Mouse (Mus musculus) embryonic facial prominence, embryonic 12.5 days (tissue): ENCODE results near the gene Lim2. TPM values are rescaled to one million over a fixed set of nuclear protein-coding genes. Genes with fewer than 3 reads are reported as not detected.
A peak's percentile ranks its signal among the peaks of the same experiment; 100 is the strongest.

Experiments
- ATAC-seq: fragments of 200-750 bp; cut with Nextera tagmentation; 2 replicates; pipeline ENCODE4 v1.8.0; 2017; ENCODE audit not compliant: insufficient number of reproducible peaks, insufficient read depth, low FRiP score, low TSS enrichment
- H3K27ac ChIP-seq: fragments of 300-500 bp; sonication (generic); 2 replicates; pipeline ENCODE4 v1.5.1; 2016; ENCODE audit warnings: mild to moderate bottlenecking
- H3K27me3 ChIP-seq: fragments of 300-500 bp; sonication (generic); 2 replicates; pipeline ENCODE4 v1.6.1; 2016; ENCODE audit warnings: mild to moderate bottlenecking, moderate library complexity
- H3K36me3 ChIP-seq: fragments of 300-500 bp; sonication (generic); 2 replicates; pipeline ENCODE4 v1.6.1; 2016; ENCODE audit warnings: mild to moderate bottlenecking
- H3K4me1 ChIP-seq: fragments of 300-500 bp; sonication (generic); 2 replicates; pipeline ENCODE4 v1.6.1; 2016
- H3K4me2 ChIP-seq: fragments of 300-500 bp; sonication (generic); replicated peaks from 2 replicates; pipeline ENCODE4 v1.6.1; 2016; ENCODE audit warnings: mild to moderate bottlenecking, moderate library complexity
- H3K4me3 ChIP-seq: fragments of 300-500 bp; sonication (generic); 2 replicates; pipeline ENCODE4 v1.5.1; 2016; ENCODE audit warnings: mild to moderate bottlenecking
- H3K9ac ChIP-seq: fragments of 300-500 bp; sonication (generic); 2 replicates; pipeline ENCODE4 v1.6.1; 2016; ENCODE audit warnings: mild to moderate bottlenecking, moderate library complexity
- H3K9me3 ChIP-seq: fragments of 300-500 bp; sonication (generic); 2 replicates; pipeline ENCODE4 v1.6.1; 2016; ENCODE audit warnings: mild to moderate bottlenecking, moderate library complexity
- WGBS: fragments of 180-500 bp; shearing (Covaris S2); methylation state at CpG from one replicate; pipeline ENCODE4 v1.1.7; 2016; 5-methylcytosine and 5-hydroxymethylcytosine counted together
- polyA plus RNA-seq: library from polyadenylated mRNA; unstranded; fragments of >200 nt; fragmentation: Nextera tagmentation; extraction: Ambion mirVana; gene quantifications from 2 replicates; pipeline ENCODE4 v1.2.1, GENCODE M21; 2016

Lim2 gene
- polyA plus RNA-seq, 1 experiment from 2014 or later = 3.9 TPM

DNA sequence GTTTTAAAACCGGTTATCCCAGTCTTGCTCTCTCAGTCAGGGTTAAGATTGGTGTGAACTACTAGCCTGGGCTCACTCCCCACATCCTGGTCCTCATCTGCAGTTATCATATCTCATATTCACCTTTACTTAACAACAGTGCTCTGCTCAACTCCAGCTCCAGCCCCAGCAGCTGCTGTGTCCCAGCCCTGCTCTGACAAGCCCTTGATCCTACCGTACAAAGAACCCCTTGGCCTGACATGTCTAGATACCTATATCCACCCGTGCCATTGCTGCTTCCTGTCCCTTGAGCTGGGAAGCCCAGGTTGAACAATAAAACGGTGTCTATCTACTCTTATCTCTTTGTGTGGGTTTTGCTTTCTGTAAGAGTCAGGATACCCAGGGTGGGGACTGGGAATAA, 2.0 kb downstream of the Lim2 start:
- H3K27ac ChIP-seq = no peak overlapping the region
- ATAC-seq = no peak
- H3K9ac ChIP-seq = no peak overlapping the region
- H3K4me3 ChIP-seq = no peak overlapping the region
- no peaks in the 10 kb centered on the region for H3K36me3 ChIP-seq
- H3K4me2 ChIP-seq = no peak overlapping the region
- H3K9me3 ChIP-seq = no peaks in the 10 kb centered on the region
- WGBS = 53% methylated on average over 4 of the region's 4 CpGs
- H3K27me3 ChIP-seq = no peaks in the 10 kb centered on the region
- no peaks in the 10 kb centered on the region for H3K4me1 ChIP-seq

DNA sequence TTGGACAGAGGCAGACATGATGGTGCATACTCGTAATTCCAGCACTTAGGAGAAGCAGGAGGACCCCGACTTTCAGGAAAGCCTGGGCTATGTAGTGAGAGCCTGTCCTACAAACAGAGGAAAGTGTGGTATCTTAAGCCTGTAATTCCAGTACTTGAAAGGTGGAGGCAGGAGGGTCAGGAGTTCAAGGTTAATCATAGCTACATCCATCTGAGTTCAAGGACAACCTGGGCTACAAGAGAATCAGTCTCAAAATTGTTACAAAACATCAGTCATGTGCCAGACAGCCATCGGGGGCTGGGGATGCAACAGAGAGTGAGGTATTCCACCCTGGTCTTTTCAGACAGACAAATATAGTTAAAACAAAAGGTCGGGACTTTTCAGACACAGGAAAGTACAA, 5.4 kb downstream of the Lim2 start:
- no peaks in the 10 kb centered on the region for H3K4me1 ChIP-seq
- no peak overlapping the region for H3K4me3 ChIP-seq
- no peak overlapping the region for H3K4me2 ChIP-seq
- ATAC-seq = no peak
- no peak overlapping the region for H3K27ac ChIP-seq
- no peaks in the 10 kb centered on the region for H3K9me3 ChIP-seq
- 75% methylated on average over 4 of the region's 4 CpGs for WGBS
- H3K36me3 ChIP-seq = no peaks in the 10 kb centered on the region
- no peak overlapping the region for H3K9ac ChIP-seq
- H3K27me3 ChIP-seq = no peaks in the 10 kb centered on the region

DNA sequence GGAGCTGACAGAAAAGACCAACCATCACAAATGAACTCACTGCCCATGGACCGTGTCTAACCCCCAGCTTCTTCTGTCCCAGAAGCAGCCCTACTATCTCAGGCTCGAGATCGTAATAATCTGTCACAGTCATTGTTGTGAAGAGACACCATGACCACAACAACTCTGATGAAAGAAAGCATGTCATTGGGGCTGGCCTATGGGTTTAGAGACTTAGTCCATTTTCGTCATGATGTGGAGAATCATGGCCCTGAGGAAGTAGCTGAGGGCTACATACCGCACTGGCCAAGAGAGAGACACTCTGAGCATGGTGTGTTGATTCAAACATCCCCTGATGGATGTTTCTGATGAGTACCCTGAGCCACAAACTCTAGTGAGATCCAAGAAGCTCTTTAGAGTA, 7.2 kb downstream of the Lim2 start:
- Histone ChIP-seq H3K4me3 (no peak overlapping the region), H3K27ac (no peak overlapping the region), H3K9me3 (no peaks in the 10 kb centered on the region), H3K4me1 (no peaks in the 10 kb centered on the region), H3K9ac (no peak overlapping the region), H3K27me3 (no peaks in the 10 kb centered on the region), H3K4me2 (no peak overlapping the region), H3K36me3 (no peaks in the 10 kb centered on the region)
- 81% methylated on average over 5 of the region's 5 CpGs for whole genome bisulfite sequencing
- no peak for ATAC-seq

DNA sequence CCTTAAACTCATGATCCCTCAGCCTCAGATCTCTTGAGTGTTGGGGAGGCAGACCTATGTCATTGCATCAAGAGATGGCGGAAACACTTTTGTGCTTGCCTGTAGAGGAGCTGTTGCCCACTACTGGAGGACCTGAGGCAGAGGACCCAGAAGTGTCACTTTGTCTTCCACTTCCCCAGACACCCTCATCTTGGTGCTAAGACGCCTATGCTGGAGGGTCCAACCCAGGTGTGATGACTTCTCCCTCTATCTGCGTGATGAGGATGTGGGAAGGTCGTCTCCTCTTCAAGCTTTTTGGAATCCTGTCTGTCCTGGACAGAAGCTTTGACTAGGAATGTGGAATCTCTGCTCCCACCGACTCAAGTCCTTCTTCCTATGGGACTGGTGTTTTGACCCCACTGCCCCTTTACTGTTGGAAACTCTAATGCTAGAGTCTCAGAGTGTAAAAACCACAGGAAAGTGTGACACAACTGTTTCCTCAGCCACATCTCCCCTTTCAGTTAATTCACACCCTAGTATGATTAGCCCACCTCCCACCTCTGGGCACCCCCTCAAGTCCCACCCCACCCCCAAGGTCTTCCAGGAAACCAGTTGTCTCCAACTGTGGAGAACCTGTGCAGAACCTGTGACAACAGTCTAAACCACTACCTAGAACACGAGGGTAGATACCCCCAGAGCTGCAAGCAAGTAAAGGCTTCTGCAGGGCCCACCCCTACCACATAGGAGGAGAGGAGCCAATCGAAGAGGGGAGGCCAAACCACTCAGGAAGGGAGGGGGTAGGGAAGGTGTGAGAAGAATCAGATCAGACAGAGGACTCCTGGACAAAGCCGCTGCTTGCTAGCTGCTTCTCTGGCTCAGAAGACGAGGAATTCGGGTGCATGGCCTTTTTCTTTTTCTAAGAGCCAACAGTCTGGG, 9.1 kb downstream of the Lim2 start, which contains the start of gene Nkg7:
TSS of gene Nkg7 (plus strand) at position 733 of the 915 bp plus-strand sequence.
- Histone ChIP-seq H3K9ac (no peak within 1 kb of the TSS), H3K27me3 (no peaks in the 10 kb centered on the region), H3K4me3 (no peak within 1 kb of the TSS), H3K27ac (no peak within 1 kb of the TSS), H3K4me2 (no peak within 1 kb of the TSS), H3K9me3 (no peaks in the 10 kb centered on the region), H3K4me1 (no peaks in the 10 kb centered on the region), H3K36me3 (no peaks in the 10 kb centered on the region)
- WGBS = 76% methylated on average over 10 of the region's 10 CpGs
- no peak for ATAC-seq

DNA sequence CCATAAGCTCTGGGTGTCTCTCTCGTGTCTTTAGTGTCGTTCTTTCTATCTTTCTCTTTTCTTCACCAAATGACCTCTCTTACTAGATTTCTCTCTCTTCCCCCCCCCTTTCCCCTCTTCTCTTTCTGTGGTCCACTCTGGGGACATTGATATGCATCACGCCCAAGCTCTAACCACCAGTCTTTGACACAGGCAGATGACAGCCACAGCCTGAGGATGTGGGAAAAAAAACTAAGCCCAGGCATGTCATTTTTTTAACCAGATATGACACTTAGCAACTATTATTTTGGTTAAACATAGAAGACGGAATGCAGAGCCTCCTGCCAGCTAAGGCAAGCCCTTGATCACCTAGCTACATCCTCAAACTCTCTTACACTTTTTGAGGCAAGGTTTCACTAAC, 11.1 kb downstream of the Lim2 start:
- H3K4me1 ChIP-seq = no peaks in the 10 kb centered on the region; the same call in 1 of the 2 replicates
- H3K4me3 ChIP-seq = no peak overlapping the region
- no peak overlapping the region for H3K9ac ChIP-seq
- no peak for ATAC-seq
- 83% methylated on average over 4 of the region's 4 CpGs for WGBS
- H3K27me3 ChIP-seq = no peaks in the 10 kb centered on the region
- no peak overlapping the region for H3K27ac ChIP-seq
- H3K9me3 ChIP-seq = no peaks in the 10 kb centered on the region
- no peaks in the 10 kb centered on the region for H3K36me3 ChIP-seq
- H3K4me2 ChIP-seq = no peak overlapping the region

DNA sequence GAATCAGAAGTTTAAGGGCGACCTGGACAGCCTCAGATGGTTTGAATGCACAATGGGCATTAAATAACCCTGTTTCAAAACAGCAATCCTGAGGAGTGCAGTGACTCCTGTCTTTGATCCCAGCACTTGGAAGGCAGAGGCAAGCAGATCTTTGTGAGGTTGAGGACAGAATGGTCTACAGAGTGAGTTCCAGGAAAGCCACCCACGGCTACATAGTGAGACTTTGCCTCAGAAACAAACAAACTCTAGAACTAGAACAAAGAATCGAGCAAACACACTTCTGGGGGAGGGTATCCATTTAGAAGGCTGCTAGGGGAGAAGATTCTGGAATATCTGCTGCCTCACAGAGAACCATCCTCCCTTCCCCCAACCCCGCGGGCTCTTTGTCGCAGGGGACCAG, 13.0 kb downstream of the Lim2 start, which contains the start of gene Cldnd2:
TSS of gene Cldnd2 (plus strand) at position 301 of the 400 bp plus-strand sequence.
- Histone ChIP-seq H3K4me3 (no peak within 1 kb of the TSS), H3K27ac (no peak within 1 kb of the TSS), H3K36me3 (no peaks in the 10 kb centered on the region), H3K4me2 (no peak within 1 kb of the TSS), H3K27me3 (no peaks in the 10 kb centered on the region), H3K4me1 (peaks cover 9% of the 10 kb centered on the region), H3K9ac (no peak within 1 kb of the TSS), H3K9me3 (no peaks in the 10 kb centered on the region)
- WGBS = 85% methylated on average over 6 of the region's 6 CpGs
- ATAC-seq = no peak

DNA sequence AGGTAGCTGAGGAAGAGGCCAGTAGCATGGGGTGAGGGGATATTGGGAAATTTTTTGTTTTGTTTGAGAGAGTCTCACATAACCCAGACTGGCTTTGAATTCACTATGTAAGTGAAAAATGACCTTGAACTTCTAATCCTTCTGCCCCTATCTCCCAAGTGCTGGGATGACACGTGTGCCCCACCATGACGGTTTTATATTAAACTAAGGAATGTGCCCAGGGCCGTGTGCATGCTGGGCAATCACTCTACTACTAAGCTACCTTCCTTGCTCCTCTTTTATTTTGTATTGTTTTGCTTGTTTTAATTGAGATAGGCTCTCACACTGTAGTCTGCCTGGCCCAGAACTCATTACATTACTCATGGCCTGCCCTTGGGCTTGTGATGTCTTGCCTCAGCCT, 13.6 kb downstream of the Lim2 start:
- H3K4me2 ChIP-seq = no peak overlapping the region
- H3K27ac ChIP-seq = no peak overlapping the region
- no peak overlapping the region for H3K9ac ChIP-seq
- no peaks in the 10 kb centered on the region for H3K36me3 ChIP-seq
- no peak overlapping the region for H3K4me3 ChIP-seq
- H3K4me1 ChIP-seq = peaks cover 9% of the 10 kb centered on the region
- WGBS = 76% methylated on average over 3 of the region's 3 CpGs
- no peaks in the 10 kb centered on the region for H3K9me3 ChIP-seq
- no peak for ATAC-seq
- no peaks in the 10 kb centered on the region for H3K27me3 ChIP-seq

DNA sequence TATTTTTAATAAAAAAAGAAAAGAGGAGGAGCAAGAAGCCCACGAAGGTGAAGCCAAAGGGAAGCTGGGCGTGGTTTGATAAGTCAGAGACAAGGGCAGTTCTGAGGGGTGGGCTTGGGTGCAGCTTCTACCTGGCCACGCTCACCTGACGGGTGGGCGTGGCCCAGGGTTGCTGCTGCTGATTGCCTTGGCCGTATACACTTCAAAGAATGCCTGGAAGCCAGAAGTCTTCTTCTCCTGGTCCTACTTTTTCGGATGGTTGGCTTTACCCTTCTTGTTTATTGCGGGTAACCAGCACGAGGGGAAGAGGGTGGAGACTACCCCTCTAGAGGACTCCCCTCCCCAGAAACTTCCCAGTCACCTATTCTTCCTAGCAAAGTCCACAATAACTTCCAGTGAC, 15.2 kb downstream of the Lim2 start:
- Histone ChIP-seq H3K4me3 (peak overlapping the region; percentile 45), H3K9ac (peak overlapping the region; percentile 57), H3K27me3 (no peaks in the 10 kb centered on the region), H3K36me3 (no peaks in the 10 kb centered on the region), H3K4me1 (peaks cover 9% of the 10 kb centered on the region), H3K27ac (peak overlapping the region; percentile 96), H3K9me3 (no peaks in the 10 kb centered on the region), H3K4me2 (peak overlapping the region; percentile 83)
- ATAC-seq = no peak
- 9% methylated on average over 9 of the region's 9 CpGs for WGBS

DNA sequence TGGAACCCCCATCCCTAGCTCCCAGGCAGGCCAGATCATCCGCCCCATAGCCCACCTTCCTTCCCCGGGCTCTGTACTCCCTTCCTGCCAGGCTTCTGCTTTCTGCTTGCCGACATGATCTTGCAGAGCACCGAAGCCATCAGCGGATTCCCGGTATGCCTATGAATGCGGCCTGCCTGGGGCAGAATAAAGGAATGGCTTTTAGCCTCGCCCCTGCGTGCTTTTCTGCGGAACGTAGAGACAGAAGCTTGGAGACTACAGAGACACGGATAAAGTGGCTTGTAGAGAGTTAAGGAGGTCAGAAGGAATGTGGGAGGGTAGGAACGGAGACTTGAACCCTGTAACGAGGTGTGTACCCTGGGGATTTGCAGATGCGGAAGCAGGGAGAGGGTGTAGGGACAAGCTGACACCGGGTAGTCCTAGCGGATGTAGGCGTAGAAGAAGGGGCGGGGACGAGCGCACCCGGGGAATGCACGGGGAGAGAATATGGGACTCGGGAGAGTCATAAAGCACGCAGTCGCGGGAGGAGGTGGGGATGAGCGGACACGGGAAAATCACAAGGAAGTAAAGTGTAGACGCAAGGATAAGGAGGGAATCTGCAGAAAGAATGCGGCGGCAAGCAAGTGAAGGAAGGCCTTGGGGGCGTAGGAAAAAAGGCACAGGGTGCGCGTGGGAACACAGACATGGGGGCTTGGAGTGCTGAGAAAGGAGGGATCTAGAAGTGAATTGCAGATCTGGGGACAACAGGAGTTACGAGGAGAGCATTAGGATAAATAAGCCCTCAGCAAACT, 15.9 kb downstream of the Lim2 start:
- H3K9me3 ChIP-seq = no peaks in the 10 kb centered on the region
- H3K27me3 ChIP-seq = no peaks in the 10 kb centered on the region
- H3K4me2 ChIP-seq = peak overlapping the region; percentile 83
- peak; percentile 82 for ATAC-seq
- H3K4me3 ChIP-seq = peak overlapping the region; percentile 45
- 1% methylated on average over 36 of the region's 36 CpGs for WGBS
- no peaks in the 10 kb centered on the region for H3K36me3 ChIP-seq
- H3K4me1 ChIP-seq = peaks cover 9% of the 10 kb centered on the region
- H3K9ac ChIP-seq = peak overlapping the region; percentile 57
- peak overlapping the region; percentile 96 for H3K27ac ChIP-seq

DNA sequence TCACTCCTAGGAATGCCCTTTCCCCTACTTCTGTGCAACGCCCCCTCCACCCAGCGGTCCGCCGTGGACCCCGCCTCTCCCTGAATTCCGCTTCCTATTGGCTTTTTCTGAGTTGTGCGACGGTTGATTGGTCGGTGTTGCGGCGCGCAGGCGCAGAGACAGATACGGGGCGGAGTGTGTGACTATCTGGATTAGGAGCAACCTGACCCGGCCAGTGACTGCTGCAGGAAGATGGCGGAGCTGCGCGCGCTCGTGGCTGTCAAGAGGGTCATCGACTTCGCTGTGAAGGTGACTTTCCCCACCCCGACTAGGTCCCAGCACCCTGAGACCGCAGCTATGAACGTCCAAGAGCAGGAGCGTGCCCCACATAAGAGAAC, 16.4 kb downstream of the Lim2 start, which contains the start of the genes Etfb and Gm45233:
TSS of gene Etfb (plus strand) at position 167 of the 377 bp plus-strand sequence.
TSS of gene Gm45233 (plus strand) at position 212 of the 377 bp plus-strand sequence.
- Histone ChIP-seq H3K9ac (peak within 1 kb of the TSS; percentile 57), H3K9me3 (no peaks in the 10 kb centered on the region), H3K27me3 (no peaks in the 10 kb centered on the region), H3K4me1 (peaks cover 9% of the 10 kb centered on the region), H3K36me3 (no peaks in the 10 kb centered on the region), H3K27ac (peak within 1 kb of the TSS; percentile 96), H3K4me2 (peak within 1 kb of the TSS; percentile 83), H3K4me3 (peak within 1 kb of the TSS; percentile 45)
- ATAC-seq = peak; percentile 96
- under 1% methylated on average over 27 of the region's 27 CpGs for WGBS

DNA sequence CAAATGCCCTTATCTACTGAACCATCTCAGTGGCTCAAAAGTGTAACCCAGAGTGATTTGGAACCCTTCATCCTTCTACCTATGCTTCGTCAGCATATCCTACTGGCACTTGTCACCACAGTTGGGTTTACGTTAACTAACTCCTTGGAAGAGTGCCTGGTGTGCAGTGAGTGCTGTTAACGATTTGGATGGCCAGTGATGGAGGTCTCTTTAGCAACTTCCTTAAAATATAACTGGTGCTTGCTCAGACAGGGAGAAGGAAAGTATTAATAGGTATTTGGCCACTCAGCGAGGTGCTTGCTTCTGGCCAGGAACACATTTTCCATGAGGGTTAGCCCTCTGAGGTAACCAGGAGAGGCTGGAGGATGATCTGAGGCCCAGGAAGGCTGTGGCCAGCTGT, 20.3 kb downstream of the Lim2 start:
- 92% methylated on average over 4 of the region's 4 CpGs for WGBS

More for the DNA sequence above, 20.3 kb downstream of the Lim2 start:
- H3K4me1 ChIP-seq = peaks cover 9% of the 10 kb centered on the region
- no peak overlapping the region for H3K4me3 ChIP-seq
- H3K36me3 ChIP-seq = peaks cover 11% of the 10 kb centered on the region
- no peak for ATAC-seq
- H3K9ac ChIP-seq = no peak overlapping the region
- H3K27me3 ChIP-seq = no peaks in the 10 kb centered on the region
- H3K9me3 ChIP-seq = no peaks in the 10 kb centered on the region
- H3K27ac ChIP-seq = no peak overlapping the region
- H3K4me2 ChIP-seq = no peak overlapping the region
